Mouse (Mus musculus) midbrain, embryonic 11.5 days (tissue): ENCODE data around the gene Gng11. TPM values are rescaled to one million over a fixed set of nuclear protein-coding genes. Genes with fewer than 3 reads are reported as not detected.

ENCODE experiments used
- ATAC-seq: fragments of 200-750 bp; cut with Nextera tagmentation; 2 replicates; pipeline ENCODE4 v1.8.0; 2017; ENCODE audit warnings: moderate TSS enrichment, moderate library complexity; ENCODE audit not compliant: low FRiP score
- DNase-seq: peaks from one replicate; pipeline ENCODE4 v3.0.0; 2015; ENCODE audit warnings: low spot score; ENCODE audit errors: missing footprints
- H3K27ac ChIP-seq: fragments of 300-500 bp; sonication (generic); 2 replicates; pipeline ENCODE4 v1.5.1; 2014; ENCODE audit warnings: low read depth, low read length
- H3K27me3 ChIP-seq: fragments of 300-500 bp; sonication (generic); 2 replicates; pipeline ENCODE4 v1.6.1; 2014; ENCODE audit warnings: mild to moderate bottlenecking, low read length, moderate library complexity, mixed read lengths; ENCODE audit not compliant: control insufficient read depth, insufficient read depth
- H3K36me3 ChIP-seq: fragments of 300-500 bp; sonication (generic); 2 replicates; pipeline ENCODE4 v1.6.1; 2014; ENCODE audit warnings: mild to moderate bottlenecking, low read length, moderate library complexity, mixed read lengths; ENCODE audit not compliant: control insufficient read depth, insufficient read depth
- H3K4me1 ChIP-seq: fragments of 300-500 bp; sonication (generic); 2 replicates; pipeline ENCODE4 v1.6.1; 2014; ENCODE audit warnings: low read length; ENCODE audit not compliant: control insufficient read depth, insufficient read depth
- H3K4me2 ChIP-seq: fragments of 300-500 bp; sonication (generic); 2 replicates; pipeline ENCODE4 v1.6.1; 2014; ENCODE audit warnings: mild to moderate bottlenecking, moderate library complexity
- H3K4me3 ChIP-seq: fragments of 300-500 bp; sonication (generic); 2 replicates; pipeline ENCODE4 v1.5.1; 2014; ENCODE audit warnings: low read depth, low read length
- H3K9ac ChIP-seq: fragments of 300-500 bp; sonication (generic); 2 replicates; pipeline ENCODE4 v1.6.1; 2014; ENCODE audit warnings: low read length
- H3K9me3 ChIP-seq: fragments of 300-500 bp; sonication (generic); 2 replicates; pipeline ENCODE4 v1.6.1; 2016; ENCODE audit warnings: low read length; ENCODE audit not compliant: control insufficient read depth
- WGBS: fragments of 180-500 bp; shearing (Covaris S2); extraction: QIAGEN DNeasy Blood & Tissue Kit; methylation state at CpG from one replicate; pipeline ENCODE4 v1.1.7; 2014; 5-methylcytosine and 5-hydroxymethylcytosine counted together
- polyA plus RNA-seq: library from polyadenylated mRNA; unstranded; fragments of >200 nt; fragmentation: Nextera tagmentation; extraction: Ambion mirVana; gene quantifications from 2 replicates; pipeline ENCODE4 v1.2.1, GENCODE M21; 2014

The Gng11 gene
- polyA plus RNA-seq, 1 experiment from 2014 or later, result 40.2 TPM

- H3K4me1 ChIP-seq, result no peaks in the 10 kb centered on the region
- H3K27ac ChIP-seq, result no peak overlapping the region
- no peak overlapping the region for H3K4me2 ChIP-seq
- H3K27me3 ChIP-seq, result no peaks in the 10 kb centered on the region
- 50% methylated on average over 1 of the region's 1 CpGs for WGBS
- DNase-seq (no peak), ATAC-seq (no peak)
- no peaks in the 10 kb centered on the region for H3K36me3 ChIP-seq
- H3K9me3 ChIP-seq, result no peaks in the 10 kb centered on the region
- H3K9ac ChIP-seq, result no peak overlapping the region
- no peak overlapping the region for H3K4me3 ChIP-seq
These were observed 49.1 kb downstream of the Gng11 start for GRCm38 (mm10) chr6:4052843-4053242.

- H3K27me3 ChIP-seq, result no peaks in the 10 kb centered on the region
- H3K4me2 ChIP-seq, result no peak overlapping the region
- no peaks in the 10 kb centered on the region for H3K4me1 ChIP-seq
- ATAC-seq, result no peak
- no peaks in the 10 kb centered on the region for H3K9me3 ChIP-seq
- 89% methylated on average over 4 of the region's 4 CpGs for WGBS
- H3K9ac ChIP-seq, result no peak overlapping the region
- no peak for DNase-seq
- no peak overlapping the region for H3K27ac ChIP-seq
- H3K36me3 ChIP-seq, result no peaks in the 10 kb centered on the region
- no peak overlapping the region for H3K4me3 ChIP-seq
These were observed 50.7 kb downstream of the Gng11 start for GRCm38 (mm10) chr6:4054387-4054786.

Other genes starting within 250 kb of the Gng11 start
- gene Calcr, start 239.2 kb upstream of the Gng11 start, polyA plus RNA-seq, result 0.82 and 0.84 TPM in 2 replicates
- gene Tfpi2, start 15.0 kb upstream of the Gng11 start, polyA plus RNA-seq, result 0.28 and 0.68 TPM in 2 replicates
- not detected in 2 replicates for gene Gngt1, start 10.1 kb upstream of the Gng11 start, polyA plus RNA-seq
- 62.0 and 73.0 TPM in 2 replicates for gene Bet1, start 83.1 kb downstream of the Gng11 start, polyA plus RNA-seq